Mouse (Mus musculus) right cerebral cortex, postnatal 36 days (tissue): Measurements from ENCODE around the gene Gm42878.

ENCODE experiments used
- DNase-seq, 2 experiments: peaks; one replicate each; pipeline ENCODE4 v3.0.0; 2022; ENCODE audit warnings: low spot score in 2 of 2, mixed read lengths in 1 of 2

The Gm42878 gene

GRCm38 (mm10) chr5:121544910-121545792 lies at the start of gene Gm42878, which contains the start of gene Adam1a:
Gm42878 (minus strand) TSS chr5:121545482.
Adam1a (minus strand) TSS chr5:121545482.
- DNase-seq: peak in 1 of 2 experiments; percentile 12

GRCm38 (mm10) chr5:121594714-121595313 lies 49.5 kb upstream of the Gm42878 start:
- DNase-seq: no peak

- DNase-seq: peak; percentile 61 to 67
Observed at GRCm38 (mm10) chr5:121593451-121594401, 48.4 kb upstream of the Gm42878 start, which contains the start of gene Aldh2. Aldh2 (minus strand) TSS chr5:121593824.

GRCm38 (mm10) chr5:121592816-121593407 lies 47.6 kb upstream of the Gm42878 start:
- no peak for DNase-seq

GRCm38 (mm10) chr5:121592064-121592815 lies 47.0 kb upstream of the Gm42878 start:
- DNase-seq: no peak

GRCm38 (mm10) chr5:121591417-121592063 lies 46.3 kb upstream of the Gm42878 start:
- DNase-seq: no peak

GRCm38 (mm10) chr5:121589928-121590327 lies 44.6 kb upstream of the Gm42878 start:
- no peak for DNase-seq

GRCm38 (mm10) chr5:121586400-121587039 lies 41.2 kb upstream of the Gm42878 start:
- peak; percentile 51 to 71 for DNase-seq

GRCm38 (mm10) chr5:121585699-121586098 lies 40.4 kb upstream of the Gm42878 start:
- no peak for DNase-seq

GRCm38 (mm10) chr5:121585005-121585404 lies 39.7 kb upstream of the Gm42878 start:
- no peak for DNase-seq

- peak; percentile 52 to 58 for DNase-seq
Observed at GRCm38 (mm10) chr5:121583765-121584501, 38.7 kb upstream of the Gm42878 start.

GRCm38 (mm10) chr5:121581945-121582344 lies 36.7 kb upstream of the Gm42878 start:
- no peak for DNase-seq

GRCm38 (mm10) chr5:121576927-121577488 lies 31.7 kb upstream of the Gm42878 start:
- no peak for DNase-seq

GRCm38 (mm10) chr5:121575867-121576266 lies 30.6 kb upstream of the Gm42878 start:
- DNase-seq: no peak

GRCm38 (mm10) chr5:121574145-121574544 lies 28.9 kb upstream of the Gm42878 start:
- DNase-seq: no peak

- DNase-seq: no peak
Observed at GRCm38 (mm10) chr5:121570787-121571186, 25.5 kb upstream of the Gm42878 start.

GRCm38 (mm10) chr5:121569881-121570420 lies 24.7 kb upstream of the Gm42878 start:
- DNase-seq: no peak

GRCm38 (mm10) chr5:121566035-121566681 lies 20.9 kb upstream of the Gm42878 start:
- DNase-seq: no peak
